Mouse (Mus musculus): Measurements from ENCODE around the gene H2al2a. TPM values are rescaled to one million over a fixed set of nuclear protein-coding genes. Genes with fewer than 3 reads are reported as not detected.

H2al2a gene
- total and polyA plus RNA-seq, 3 experiments: not detected

GRCm38 (mm10) chr2:18039566-18040290 is 43.0 kb upstream of the H2al2a start:
- Histone ChIP-seq H3K4me1 (ENCODE audit: control insufficient read depth in 1 of 2, insufficient read depth in 2 of 2) (peaks cover 0 to 16% of the 10 kb centered on the region in 2 experiments; a peak in 2 of 4 replicates), H3K4me3 (replicated peaks in 1 of 3; ENCODE audit: low read depth in 2 of 3, low read length in 2 of 3, poor library complexity in 1 of 3) (no peak overlapping the region), H3K9ac (ENCODE audit: insufficient read depth, low read depth) (no peak overlapping the region), H3K27me3 (replicated peaks) (peaks cover 11% of the 10 kb centered on the region), H3K79me2 (replicated peaks; ENCODE audit: control insufficient read depth, extremely low read depth, insufficient read depth, poor library complexity, severe bottlenecking) (no peaks in the 10 kb centered on the region), H3K4me2 (ENCODE audit: insufficient read depth, low read depth, poor library complexity, severe bottlenecking) (no peak overlapping the region), H3K36me3 (replicated peaks in 1 of 2; ENCODE audit: control insufficient read depth in 1 of 2, insufficient read depth in 1 of 2, low read length in 1 of 2) (no peaks in the 10 kb centered on the region), H3K27ac (ENCODE audit: insufficient read depth, low read depth) (no peak overlapping the region), H3K9me3 (replicated peaks; ENCODE audit: low read length) (no peaks in the 10 kb centered on the region)
- TF ChIP-seq SMC3 (IDR thresholded peaks at IDR 0.05; ENCODE audit: low read depth, low read length) (no peak), HCFC1 (IDR thresholded peaks at IDR 0.05; ENCODE audit: low read depth, low read length) (no peak), MXI1 (IDR thresholded peaks at IDR 0.05; ENCODE audit: low read depth, low read length) (no peak), SIN3A (IDR thresholded peaks at IDR 0.05; ENCODE audit: low read length) (no peak), CHD2 (IDR thresholded peaks at IDR 0.05; ENCODE audit: low read length) (no peak), CTCF (conservative IDR thresholded peaks at IDR 0.05 in 1 of 2, IDR thresholded peaks at IDR 0.05 in 1 of 2; ENCODE audit: low read depth in 2 of 2, low read length in 2 of 2) (no peak), KAT2A (IDR thresholded peaks at IDR 0.05; ENCODE audit: insufficient replicate concordance, low read length) (no peak), RAD21 (IDR thresholded peaks at IDR 0.05; ENCODE audit: low read depth, low read length) (no peak), ZC3H11A (IDR thresholded peaks at IDR 0.05; ENCODE audit: low read depth, low read length) (no peak), BHLHE40 (IDR thresholded peaks at IDR 0.05; ENCODE audit: low read depth, low read length) (no peak)
- no peak for DNase-seq (ENCODE audit: extremely low read depth)
- in situ Hi-C loops (cut with MboI; ENCODE audit: low pct_ligation_motif_present, low pct_unique_long_range_greater_than_20kb, low sequenced_read_pairs): loop anchor here (10.0 to 25.0 kb wide), 3 partner anchors 145 to 648 kb away; partner anchors contain the start of genes Bmi1 and Spag6
- dilution Hi-C loops (cut with MboI; ENCODE audit: extremely low pct_ligation_motif_present, extremely low pct_unique_long_range_greater_than_20kb, low sequenced_read_pairs): no loop called here

- no peaks in the 10 kb centered on the region for H3K36me3 ChIP-seq (replicated peaks in 1 of 2; ENCODE audit: control insufficient read depth in 1 of 2, insufficient read depth in 1 of 2, low read length in 1 of 2)
- no peaks in the 10 kb centered on the region for H3K9me3 ChIP-seq (replicated peaks; ENCODE audit: low read length)
- no peak overlapping the region for H3K9ac ChIP-seq (ENCODE audit: insufficient read depth, low read depth)
- peaks cover 10% of the 10 kb centered on the region for H3K27me3 ChIP-seq (replicated peaks)
- TF ChIP-seq ZKSCAN1 (IDR thresholded peaks at IDR 0.05; ENCODE audit: borderline replicate concordance, low read depth, low read length) (no peak), JUN (IDR thresholded peaks at IDR 0.05; ENCODE audit: insufficient read depth, low read depth, low read length) (no peak), UBTF (IDR thresholded peaks at IDR 0.05; ENCODE audit: low read depth, low read length) (no peak), MXI1 (IDR thresholded peaks at IDR 0.05; ENCODE audit: low read depth, low read length) (no peak)
- in situ Hi-C loops (cut with MboI; ENCODE audit: low pct_ligation_motif_present, low pct_unique_long_range_greater_than_20kb, low sequenced_read_pairs): loop anchor here (10.0 to 25.0 kb wide), 3 partner anchors 146 to 648 kb away; partner anchors contain the start of genes Bmi1 and Spag6
- no peaks in the 10 kb centered on the region for H3K79me2 ChIP-seq (replicated peaks; ENCODE audit: control insufficient read depth, extremely low read depth, insufficient read depth, poor library complexity, severe bottlenecking)
- dilution Hi-C loops (cut with MboI; ENCODE audit: extremely low pct_ligation_motif_present, extremely low pct_unique_long_range_greater_than_20kb, low sequenced_read_pairs): no loop called here
- no peak overlapping the region for H3K4me3 ChIP-seq (replicated peaks in 1 of 3; ENCODE audit: low read depth in 2 of 3, low read length in 2 of 3, poor library complexity in 1 of 3)
- H3K4me1 ChIP-seq (ENCODE audit: control insufficient read depth in 1 of 2, insufficient read depth in 2 of 2): peaks cover 0 to 16% of the 10 kb centered on the region in 2 experiments; a peak in 2 of 4 replicates
- H3K4me2 ChIP-seq (ENCODE audit: insufficient read depth, low read depth, poor library complexity, severe bottlenecking): no peak overlapping the region
- H3K27ac ChIP-seq (ENCODE audit: insufficient read depth, low read depth): no peak overlapping the region
- DNase-seq (ENCODE audit: extremely low read depth): no peak
Observed at GRCm38 (mm10) chr2:18038895-18039371, 42.2 kb upstream of the H2al2a start.
